Mouse (Mus musculus) ZHBTc4 (cell line): ENCODE results near the gene Tbck.
A peak's percentile ranks its signal among the peaks of the same experiment; 100 is the strongest.

Source experiments
- DNase-seq: peaks from one replicate; pipeline ENCODE4 v3.0.0-alpha.2; 2011; ENCODE audit warnings: low read depth, low spot score

Gene Tbck

DNA sequence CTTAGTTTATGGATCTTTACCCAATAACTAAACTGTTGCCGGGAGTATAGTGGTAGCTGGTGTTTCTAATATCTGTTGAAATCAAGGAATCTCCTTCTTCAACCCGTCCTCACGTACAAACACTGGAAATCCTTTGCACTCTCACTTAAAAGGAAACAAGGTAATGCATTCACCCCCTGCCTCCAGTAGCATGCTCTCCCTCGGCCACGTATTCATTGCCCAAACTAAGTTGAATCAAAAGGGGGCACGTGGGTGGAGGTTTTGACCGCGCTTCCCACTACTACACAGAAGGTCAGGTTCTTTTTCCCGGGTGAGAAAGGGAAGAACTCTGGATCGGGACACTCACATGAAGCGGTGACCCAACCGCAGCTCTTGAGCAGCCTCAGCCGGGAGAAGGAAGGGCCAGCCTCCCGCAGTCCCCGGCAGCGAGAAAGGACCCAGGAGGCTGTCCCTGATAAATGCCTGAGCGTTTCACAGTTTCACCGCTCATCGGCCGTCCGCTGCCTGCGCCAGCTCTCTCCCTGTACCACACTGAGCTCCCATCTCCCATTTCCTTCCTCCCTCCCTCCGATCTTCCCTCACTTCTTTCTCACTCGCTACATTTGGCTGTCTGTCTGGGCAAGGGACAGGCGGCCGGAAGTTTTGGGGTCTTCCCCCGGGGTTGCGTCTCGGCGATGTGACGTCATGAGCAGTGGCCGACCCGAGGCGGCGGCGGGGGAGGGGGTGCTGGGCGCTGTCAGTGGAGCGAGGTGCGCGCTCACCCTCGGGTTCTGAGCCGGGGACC is at the start of gene Tbck:
Tbck (plus strand) TSS at position 698 of the 784 bp plus-strand sequence.
- peak; percentile 95 for DNase-seq

DNA sequence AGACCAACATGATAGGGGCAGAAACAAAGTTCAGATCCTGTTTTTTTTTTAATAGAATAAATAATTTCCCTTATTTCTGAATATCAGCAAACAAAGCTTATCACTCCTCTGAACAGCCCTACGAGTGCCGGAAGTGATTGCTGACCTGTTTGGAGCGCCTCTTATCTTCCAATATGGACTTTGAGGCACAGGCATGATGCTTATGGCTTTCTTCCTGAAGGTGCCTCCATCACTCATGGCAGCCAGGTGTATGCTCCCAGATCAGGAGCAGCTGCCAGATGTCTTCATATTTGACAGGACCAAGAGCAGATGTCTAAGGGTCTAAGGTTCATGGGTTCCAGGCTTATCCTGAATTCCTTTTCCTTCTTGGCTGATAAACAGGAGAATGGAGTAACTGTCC is 46.9 kb upstream of the Tbck start:
- no peak for DNase-seq

- no peak for DNase-seq
Measured at GRCm38 (mm10) chr3:132644071-132644470, 39.9 kb upstream of the Tbck start.

DNA sequence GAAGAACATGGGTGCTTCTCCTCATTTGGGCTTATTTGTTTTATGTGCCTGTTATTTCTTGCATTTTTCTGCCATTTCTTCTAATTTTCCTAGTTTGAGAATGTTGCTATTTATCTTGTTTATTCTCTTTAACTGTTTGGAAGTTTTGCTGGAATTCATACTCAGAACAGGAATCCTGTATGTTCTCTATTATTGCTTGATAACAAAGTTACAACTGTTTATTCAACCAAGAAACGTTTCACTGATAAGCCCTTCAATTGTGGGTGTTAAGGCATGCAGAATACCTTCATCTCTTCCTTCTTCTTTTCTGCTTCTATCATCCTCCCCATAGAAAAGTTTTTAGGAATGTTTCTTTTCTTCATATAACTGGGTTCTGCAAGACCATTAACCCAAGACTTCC is 37.1 kb upstream of the Tbck start:
- DNase-seq: no peak

GRCm38 (mm10) chr3:132649368-132649767 is 34.6 kb upstream of the Tbck start:
- no peak for DNase-seq

DNA sequence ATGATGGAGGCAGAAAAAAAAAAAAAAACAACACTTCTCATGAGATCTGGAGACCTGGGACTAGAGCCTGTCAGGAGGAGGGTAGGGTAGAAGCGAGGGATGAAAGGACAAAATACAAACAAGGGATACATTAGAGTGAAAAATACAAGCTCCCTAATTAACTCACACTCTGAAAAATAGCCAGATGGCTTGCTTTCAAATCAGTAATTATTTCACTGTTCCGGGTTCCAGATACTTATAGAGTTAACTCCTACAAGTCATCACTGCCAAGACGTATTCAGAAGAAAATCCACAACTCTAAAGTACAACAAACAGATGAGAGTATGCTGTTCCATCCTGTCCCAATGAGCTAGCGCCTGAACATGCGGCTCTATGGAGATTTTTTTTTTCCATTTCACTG is 33.8 kb upstream of the Tbck start:
- DNase-seq: no peak

DNA sequence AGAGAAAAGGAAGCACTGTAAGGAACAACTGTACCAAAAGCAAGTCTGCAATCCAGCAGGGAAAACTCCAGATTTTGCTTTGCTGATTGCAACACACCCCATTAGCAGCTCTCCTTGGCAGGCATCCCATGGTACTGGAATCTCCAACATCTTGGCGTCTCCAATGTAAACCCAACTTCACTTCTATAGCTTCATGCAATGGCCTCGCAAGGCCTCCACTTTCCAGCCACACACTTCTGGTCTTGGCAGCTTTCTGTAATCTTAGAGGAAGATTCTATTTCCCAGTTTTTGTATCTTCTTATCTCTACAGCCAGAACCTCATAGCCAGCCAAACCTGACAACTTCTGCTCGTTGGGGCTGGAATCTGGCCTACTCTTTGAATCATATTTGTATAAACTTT is 32.2 kb upstream of the Tbck start:
- DNase-seq: no peak

DNA sequence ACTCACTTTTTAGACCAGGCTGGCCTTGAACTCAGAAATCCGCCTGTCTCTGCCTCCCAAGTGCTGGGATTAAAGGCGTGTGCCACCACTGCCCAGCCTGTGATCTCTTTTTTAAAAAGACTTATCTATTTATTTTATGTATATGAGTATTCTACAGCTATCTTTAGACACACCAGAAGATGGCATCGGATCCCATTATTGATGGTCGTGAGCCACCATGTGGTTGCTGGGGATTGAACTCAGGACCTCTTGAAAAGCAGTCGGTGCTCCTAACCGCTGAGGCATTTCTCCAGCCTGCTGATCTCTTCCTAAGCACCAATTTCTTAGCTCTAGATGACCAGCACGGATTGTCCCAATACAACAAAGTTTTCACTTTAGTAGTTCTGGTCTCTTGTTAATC is 30.0 kb upstream of the Tbck start:
- no peak for DNase-seq

- no peak for DNase-seq
Measured at GRCm38 (mm10) chr3:132655955-132656354, 28.0 kb upstream of the Tbck start.

GRCm38 (mm10) chr3:132677494-132677893 is 6.5 kb upstream of the Tbck start:
- no peak for DNase-seq

DNA sequence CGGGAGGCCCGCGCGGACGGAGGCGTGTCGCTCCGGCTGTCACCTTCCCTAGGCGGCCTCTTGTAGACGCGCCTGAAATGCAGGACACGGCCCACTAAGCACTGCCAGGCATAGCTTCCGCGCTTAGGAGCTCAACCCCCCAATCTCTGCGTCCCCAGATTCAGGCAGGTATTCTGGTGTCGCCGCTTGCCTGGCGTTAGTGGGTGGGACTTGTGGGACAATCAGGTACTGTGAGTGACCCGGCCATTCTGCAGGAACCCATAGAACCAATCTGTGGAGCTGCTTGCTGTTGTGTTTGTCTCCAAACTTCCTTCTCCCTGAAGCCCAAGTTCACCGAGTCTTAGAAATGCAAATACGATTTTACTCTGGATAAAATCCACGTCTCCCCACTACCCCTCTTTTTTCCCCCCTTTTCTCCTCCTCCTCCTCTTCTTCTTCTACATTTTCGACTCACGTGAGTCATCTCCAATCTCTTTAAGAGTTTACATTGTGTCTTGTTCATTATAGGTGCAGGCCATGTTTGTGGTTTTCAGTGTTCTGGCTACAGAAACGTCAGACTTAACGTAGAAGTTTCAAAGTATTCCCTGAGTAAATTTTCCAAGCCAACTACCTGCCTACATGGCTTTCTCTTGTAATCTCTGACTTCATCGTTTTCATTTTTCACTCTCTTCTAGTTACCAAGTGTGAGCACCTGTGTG is 436 bp downstream of the Tbck start, which contains the start of gene Aimp1:
Aimp1 (minus strand) TSS at position 140 of the 698 bp plus-strand sequence.
- no peak for DNase-seq

- peak; percentile 15 for DNase-seq
Measured at GRCm38 (mm10) chr3:132701368-132701767, 17.4 kb downstream of the Tbck start.

- DNase-seq: no peak
Measured at GRCm38 (mm10) chr3:132704216-132704615, 20.3 kb downstream of the Tbck start.

GRCm38 (mm10) chr3:132706977-132707376 is 23.0 kb downstream of the Tbck start:
- peak; percentile 60 for DNase-seq

DNA sequence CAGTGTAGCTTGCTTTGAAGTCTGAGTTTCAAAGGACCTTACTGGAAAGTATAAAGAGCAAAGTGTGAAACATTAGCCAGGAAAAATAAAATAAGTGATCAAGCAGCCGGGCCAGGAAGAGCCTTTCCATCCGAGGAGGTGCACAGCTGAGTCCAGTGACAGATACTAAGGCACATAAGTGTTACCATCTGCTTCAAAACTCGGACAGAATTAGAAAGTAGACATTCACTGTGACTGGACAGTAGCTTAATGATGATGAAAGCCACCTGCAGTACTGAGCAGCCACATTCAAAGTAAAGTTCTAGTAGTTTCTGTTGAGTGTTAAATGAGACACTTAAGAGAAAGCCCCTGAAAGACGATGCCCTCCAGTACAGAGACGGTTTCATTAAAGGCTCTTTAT is 30.0 kb downstream of the Tbck start:
- DNase-seq: no peak

- no peak for DNase-seq
Measured at GRCm38 (mm10) chr3:132717316-132717715, 33.4 kb downstream of the Tbck start.

GRCm38 (mm10) chr3:132724326-132724725 is 40.4 kb downstream of the Tbck start:
- DNase-seq: no peak

- DNase-seq: no peak
Measured at GRCm38 (mm10) chr3:132744287-132745146, 60.6 kb downstream of the Tbck start.

GRCm38 (mm10) chr3:132747036-132747435 is 63.1 kb downstream of the Tbck start:
- peak; percentile 63 for DNase-seq

DNA sequence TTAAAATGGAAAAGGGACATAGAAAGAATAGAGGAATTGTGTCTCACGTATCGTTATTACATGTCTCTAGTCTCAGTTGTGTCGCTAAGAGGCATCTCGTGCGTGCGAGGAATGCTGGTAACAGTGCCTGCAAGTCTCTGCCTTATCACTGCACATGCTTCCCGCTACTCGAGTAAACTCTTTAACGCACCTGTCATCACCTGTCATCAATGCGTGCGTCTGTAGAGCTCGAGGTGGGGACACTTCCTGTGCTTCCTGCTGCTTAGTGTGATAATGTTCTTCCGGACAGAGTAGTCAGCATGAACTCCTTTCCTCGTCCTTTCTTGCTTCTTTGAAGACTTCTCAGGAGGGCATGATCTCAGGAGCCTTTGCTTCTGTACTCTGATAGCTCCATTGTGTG is 63.8 kb downstream of the Tbck start:
- DNase-seq: no peak

GRCm38 (mm10) chr3:132748750-132749149 is 64.8 kb downstream of the Tbck start:
- no peak for DNase-seq

- DNase-seq: no peak
Measured at GRCm38 (mm10) chr3:132752772-132753171, 68.8 kb downstream of the Tbck start.
